Mouse (Mus musculus) frontal cortex, postnatal 25 days (tissue): Measurements from ENCODE around the gene Fkbp8.

Experiments
- DNase-seq, 2 experiments: peaks; one replicate each; pipeline ENCODE4 v3.0.0; 2022; ENCODE audit warnings: low spot score in 2 of 2

The Fkbp8 gene

DNA sequence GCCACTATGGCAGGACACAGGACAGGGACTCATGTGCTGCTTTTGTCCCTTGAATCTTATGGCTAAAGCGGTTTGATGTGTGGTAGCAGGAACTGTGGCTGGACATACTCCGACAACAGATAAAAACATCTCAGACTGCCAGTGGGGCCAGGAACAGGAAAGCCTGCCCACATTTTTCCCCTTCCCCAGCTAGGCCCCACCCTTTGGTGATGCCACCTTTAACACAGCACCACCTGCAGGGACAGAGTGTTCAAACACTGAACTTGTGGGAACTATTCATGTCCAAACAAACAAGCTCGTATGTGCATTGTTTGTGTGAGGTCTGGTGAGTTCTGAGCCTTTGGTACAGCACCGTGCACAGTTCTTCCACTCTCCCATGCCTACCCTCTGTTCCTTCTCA, 30.8 kb downstream of the Fkbp8 start:
- DNase-seq: no peak

DNA sequence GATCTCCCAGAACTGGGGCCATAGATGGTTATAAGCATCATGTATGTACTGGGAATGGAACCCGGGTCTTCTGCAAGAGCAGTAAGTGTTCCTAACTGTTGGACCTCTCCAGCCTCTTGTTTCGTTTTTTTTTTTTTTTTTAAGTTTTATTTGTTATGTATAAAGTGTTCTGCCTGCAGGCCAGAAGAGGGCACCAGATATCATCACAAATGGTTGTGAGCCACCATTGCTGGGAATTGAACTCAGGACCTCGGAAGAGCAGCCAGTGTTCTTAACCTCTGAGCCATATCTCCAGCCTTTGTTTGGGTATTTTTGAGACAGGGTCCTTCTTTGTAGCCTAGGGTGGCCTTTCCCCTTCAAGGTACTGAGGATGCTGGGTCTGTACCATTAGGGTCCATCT, 31.5 kb downstream of the Fkbp8 start:
- DNase-seq: no peak

DNA sequence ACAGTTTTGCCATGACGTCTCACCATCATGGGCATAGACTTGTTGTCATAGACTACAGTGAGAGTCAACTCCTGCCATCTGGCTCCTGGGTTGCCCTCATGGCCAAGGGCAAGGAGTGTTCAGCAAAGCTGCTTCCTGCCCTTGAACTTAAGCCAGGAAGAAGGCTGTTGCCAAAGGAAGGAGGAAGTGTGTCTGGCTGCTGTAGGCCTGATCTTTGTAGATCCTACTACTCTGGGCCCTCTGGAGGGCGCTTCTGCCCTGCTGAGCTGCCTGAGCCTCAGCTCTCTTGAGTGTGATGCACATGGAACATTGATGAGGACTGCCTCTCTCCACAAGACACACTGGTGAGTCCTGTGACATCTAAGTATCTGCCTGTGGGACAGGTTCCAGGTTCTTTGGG, 32.6 kb downstream of the Fkbp8 start:
- no peak for DNase-seq

DNA sequence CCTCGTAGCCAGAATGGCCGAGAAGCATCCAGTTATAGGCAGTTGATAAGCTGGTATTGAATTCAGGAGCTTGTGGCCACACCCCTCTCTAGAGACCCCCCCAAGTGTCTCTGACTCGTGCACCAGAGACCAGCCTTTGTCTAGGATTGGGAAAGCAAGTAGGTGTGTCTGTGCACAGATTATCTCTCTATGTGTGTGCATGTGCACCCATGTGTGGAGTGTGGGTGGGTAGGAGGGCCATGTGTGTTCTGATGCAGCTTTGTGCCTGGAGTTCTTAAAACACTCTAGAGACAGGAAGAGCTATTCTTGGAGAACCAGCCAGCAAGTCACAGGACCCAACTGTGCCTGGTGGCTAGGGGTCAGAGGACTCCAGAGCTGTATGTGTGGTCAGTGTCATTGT, 33.0 kb downstream of the Fkbp8 start:
- DNase-seq: no peak

DNA sequence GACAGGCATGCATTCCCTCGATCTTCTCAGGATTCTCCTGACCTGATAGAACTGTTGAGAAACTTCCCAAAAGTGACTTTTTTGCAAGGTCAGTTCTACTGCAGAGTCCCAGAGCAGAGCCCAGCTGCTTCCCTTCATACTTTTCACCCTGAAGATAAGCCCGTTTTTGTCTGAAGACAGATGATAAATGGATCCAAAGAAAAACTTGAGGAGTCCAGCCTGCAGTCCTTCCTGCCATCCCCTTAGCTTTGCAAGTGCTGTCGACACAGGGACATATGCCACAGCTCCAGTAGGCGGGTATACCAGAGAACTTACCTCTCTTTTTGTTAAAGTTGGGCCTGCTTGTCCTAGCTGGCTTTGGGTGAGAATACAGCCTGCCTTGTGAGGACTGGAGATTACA, 33.8 kb downstream of the Fkbp8 start:
- DNase-seq: no peak

DNA sequence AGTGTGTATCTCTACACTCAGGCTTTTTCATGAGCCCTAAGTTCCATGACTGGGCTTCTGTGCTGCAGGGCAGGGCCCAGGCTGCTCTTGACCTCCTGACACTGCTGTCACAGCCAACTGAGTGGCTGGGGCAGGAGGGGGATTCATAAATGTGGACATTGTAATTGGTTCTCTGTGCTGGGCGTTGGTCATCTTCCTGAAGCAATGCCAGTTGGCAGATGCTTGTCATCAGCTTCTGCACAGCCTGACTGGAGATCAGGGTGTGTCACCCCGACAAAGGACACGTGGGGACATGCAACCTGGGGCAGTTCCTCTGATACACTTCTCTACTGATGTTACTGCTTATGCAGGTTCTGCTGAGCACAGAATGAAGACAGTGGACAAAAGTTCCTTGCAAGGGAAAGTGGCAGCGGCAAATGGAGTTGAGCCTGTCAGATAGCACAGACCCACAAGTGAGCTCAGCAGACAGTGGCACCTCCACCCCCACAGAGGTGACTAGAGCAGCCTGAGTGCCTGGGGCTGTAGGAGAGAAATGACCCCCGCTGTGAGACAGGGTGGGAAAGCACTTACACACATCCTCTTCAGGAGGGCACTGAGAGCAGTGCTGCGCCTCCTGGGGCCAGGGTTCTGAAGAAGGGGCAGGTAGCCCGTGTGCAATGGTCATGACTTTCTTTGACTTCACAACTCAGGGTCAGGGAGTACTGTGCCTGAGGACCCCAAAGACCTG, 34.4 kb downstream of the Fkbp8 start:
- DNase-seq: no peak

DNA sequence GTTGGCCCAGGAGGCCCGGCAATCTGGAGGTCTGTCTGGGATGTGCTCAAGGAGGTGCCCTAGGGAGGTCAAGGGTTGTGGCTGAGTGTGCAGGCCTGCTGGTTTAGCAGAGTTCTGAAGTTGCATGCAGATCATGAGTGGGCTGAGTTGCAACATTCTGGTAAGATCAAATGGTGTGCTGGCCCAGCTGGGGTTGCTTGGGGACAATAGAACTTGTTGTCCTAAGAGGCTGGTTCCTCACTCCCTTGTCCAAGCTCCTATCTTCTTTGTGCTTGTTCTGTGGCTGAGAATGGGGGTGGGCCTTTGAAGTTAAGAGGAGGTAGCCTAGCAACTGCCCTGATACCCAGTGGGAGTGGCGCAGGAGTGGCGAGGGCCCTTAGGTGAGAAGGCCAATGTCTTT, 35.3 kb downstream of the Fkbp8 start:
- no peak for DNase-seq

DNA sequence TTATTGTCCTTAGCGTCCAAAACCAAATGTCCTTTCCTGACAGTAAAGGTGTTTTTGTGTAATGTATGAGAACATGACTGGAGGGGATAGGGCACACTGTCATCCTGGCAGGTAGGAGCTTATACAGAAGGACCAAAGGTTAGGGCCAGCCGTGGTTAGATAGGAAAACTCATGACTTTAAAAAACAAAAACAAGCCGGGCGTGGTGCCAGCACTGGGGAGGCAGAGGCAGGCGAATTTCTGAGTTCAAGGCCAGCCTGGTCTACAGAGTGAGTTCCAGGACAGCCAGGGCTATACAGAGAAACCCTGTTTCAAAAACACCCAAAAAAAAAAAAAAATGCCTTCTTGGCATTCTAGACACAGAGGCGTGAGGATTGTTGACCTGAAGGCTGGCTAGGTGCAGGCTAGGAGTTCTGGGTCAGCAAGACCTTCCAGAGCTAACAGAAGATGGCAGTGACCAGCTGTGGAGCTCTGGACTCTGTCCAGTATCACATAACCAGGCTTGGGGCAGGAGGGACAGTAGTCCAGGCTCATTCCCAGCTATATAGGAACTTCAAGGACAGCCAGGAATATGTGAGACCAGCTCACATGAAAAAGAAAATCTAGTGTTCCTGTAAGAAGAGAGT, 36.4 kb downstream of the Fkbp8 start:
- no peak for DNase-seq

DNA sequence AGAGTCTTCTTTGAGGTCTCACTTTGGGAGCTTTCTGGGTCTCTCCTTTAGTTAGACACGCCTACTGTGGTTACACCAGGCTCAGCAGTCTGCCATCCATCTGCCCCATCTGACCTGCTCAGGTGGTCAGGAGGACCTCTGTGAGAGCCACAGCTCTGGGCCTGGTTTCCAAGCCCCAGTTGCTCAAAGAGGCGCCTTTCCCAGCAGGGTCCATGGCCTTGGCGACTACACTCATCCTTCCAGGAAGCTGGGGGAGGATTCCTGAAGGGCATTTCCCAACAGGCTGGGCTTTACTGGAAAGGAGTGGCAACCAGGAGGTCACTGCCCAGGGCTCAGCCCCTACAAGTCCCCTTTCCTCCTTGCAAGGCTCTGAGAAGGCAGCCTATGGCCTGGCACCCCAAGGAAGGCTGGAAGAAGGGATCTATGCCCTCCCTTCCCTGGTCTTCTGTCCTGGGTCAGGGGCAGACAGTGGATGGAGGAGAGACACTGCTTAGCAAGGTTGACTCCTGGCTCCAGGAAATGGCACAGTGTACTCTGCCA, 37.2 kb downstream of the Fkbp8 start:
- no peak for DNase-seq

DNA sequence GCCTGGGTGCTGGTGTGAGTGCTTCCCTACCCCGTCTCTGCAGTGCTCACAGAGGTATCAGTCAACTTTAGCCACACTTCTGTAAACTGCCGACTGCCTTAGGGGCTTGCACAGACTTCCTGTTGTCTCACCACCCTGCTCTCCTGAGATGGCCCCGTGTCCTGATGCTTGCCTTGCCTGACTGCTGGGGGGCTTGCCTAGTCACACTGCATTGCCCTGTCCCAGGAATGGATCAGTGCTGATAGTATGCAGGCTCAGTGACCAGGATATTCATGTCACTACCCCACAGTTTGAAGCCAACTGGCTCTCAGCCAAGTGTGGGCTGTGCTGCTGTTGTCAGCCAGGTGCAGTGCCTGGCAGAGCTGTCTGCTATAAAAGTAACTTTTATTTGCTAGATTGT, 38.0 kb downstream of the Fkbp8 start:
- DNase-seq: no peak

DNA sequence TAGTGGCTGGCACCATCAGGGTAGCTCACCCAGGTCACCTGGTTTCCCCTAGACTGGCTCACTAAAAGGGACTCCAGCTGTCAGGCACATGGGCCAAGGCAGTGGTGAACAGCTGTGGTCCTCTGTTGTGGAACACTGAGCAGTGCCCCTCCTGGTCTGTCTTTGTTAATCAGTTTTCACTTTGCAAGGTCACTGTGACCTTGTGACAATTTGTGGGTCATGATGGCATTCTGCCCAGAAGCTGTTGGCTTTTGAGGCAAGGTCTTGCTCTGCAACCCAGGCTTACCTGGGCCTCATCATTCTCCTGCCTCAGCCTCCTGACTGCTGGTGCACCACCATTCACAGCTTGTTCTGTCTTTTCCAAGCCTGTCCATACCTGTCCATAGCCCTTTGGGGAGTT, 42.8 kb downstream of the Fkbp8 start:
- no peak for DNase-seq

DNA sequence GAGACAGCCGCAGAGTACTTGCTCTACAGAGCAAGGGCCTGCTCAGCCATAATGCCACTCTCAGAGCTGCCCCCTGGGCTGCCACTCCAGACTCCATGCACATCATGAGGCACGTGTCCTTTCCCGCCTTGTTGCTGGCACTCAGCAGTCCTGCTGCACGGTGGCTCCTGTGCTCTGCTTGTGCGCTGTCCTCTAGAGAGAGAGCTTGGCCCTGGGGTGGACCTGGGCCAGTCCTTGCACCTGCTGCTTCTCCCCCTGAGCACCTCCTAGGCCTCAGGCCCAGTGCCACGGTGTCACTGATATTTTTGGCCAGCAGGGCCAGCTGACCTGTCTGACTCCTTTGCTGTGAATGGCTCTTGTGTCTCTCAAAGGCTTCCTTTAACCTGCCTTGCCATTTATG, 43.5 kb downstream of the Fkbp8 start:
- no peak for DNase-seq

DNA sequence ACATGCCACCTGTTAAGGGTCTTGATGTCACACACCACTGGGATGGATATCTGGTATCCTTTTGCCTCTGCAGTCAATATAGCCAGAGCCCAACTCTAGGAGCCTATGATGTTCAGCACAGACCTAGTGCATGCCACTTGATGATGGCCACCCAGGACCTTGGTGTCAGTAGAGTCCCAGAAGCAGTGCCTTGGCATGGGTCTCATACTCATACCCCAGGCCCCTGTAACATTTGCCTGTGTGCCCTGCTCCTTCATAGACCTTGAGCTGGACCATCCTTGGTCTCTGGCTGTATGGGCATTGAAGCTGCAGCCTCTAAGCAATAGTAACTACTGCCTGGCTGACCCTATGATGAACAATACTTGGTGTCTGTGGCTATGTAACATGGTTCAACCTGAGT, 46.8 kb downstream of the Fkbp8 start:
- DNase-seq: no peak

DNA sequence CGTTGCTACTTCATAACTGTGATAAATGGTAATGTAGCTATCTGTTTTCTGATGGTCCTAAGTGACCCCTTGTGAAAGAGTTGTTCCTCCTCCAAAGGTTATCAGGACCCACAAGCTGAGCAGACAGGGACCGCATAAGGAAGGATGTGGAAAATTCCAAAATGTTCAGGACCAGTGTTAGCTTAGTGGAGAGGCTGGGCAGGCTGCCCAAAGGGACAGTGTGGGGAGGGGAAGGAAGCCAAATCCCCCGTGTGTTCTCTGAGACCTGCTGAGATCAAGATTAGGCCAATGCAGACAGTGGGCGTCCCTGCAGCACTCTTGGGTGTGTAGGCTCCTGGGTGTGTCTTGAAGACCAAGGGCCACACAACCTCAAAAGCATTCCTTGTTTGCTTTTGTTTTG, 47.4 kb downstream of the Fkbp8 start:
- DNase-seq: no peak

DNA sequence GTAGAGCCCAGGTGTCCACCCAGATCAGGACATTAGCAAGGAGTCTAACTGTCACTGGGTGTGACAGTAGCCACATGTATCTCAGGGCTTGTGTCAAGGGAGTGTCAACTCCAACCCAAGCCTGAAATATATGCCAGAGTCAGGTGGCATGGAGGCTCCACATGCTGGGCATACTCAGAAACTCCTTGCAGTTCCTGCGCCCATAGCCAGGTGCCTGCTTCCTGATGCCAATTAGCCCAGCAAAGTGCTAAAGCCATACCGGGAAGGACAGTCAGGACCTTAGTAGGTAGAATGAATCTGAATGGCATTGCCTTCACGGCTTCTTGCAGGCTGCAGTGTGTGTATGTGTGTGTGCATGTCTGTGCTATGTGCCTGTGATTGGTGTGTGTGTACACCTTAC, 49.7 kb downstream of the Fkbp8 start:
- no peak for DNase-seq

DNA sequence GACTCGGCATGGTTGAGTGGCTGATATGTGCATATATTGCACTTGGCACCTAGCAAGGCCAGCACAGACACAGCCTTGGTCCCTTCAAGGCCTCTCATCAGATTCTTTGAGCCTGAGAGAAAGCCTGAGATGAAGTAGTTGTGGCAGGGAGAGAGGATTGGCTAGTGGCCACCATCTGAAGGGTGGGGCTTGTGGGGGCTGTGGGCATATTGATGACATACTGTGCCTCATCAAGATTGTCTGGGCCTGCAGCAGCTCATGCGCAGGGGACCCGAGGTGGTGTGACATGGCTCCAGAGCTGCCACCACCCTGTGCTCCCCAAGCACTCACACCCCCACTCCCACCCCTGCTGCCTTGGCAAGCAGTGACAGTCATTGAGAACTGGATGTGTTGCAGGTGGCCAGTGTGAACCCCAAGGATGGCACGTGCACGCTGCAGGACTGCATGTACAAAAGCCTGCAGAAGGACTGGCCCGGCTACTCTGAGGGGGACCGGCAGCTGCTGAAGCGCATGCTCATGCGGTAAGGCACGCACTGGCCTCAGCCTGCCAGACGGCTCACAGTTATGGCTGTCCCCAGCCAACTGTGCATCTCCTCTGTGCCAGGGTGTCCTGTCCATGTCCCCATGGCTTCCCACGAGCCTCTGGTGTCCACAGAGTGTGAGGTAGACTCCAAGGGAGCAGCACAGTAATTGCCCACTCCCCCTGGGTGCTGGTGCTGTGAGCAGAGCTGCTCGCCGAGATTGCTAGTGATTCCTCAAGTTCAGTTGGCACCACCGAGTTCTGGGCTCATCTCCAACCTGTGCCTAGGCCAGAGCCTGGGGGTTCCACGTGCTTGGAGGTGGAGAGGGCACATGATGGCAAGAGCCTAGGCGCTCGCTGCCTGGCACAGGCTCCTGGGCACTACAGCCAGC, 56.2 kb downstream of the Fkbp8 start:
- no peak for DNase-seq

DNA sequence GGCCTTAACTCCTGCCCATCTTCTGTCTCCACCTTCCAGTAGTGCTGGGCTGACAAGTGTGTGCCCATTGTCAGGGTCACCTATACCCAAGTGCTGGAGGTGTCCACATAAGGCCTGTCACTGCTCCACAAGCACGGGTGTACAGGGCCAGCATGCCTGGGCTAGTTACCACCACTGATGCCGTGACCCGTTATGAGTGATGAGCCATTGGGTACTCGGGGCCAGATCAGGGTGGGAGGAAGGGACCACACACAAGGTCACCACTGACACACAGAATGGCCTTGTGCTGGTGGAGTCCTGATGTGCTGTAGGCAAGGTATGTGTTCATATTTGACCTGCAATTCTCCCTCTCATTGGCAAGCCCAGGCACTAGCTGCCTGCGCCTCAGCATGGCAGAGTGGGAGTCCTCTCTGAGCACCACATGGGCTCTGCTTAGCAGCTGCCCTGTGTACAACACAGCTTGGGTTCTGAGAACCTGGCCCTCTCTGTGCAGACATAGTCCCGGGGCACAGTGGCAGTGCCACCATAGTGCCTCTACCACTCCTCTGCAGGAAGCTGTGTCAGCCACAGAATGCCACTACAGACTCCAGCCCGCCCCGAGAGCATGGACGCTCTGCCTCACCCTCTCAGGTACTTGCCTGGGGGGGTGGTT, 57.2 kb downstream of the Fkbp8 start:
- DNase-seq: no peak
